Mouse (Mus musculus) B cell, adult 2 months (primary cell): Measurements from ENCODE around the gene Btbd35f27.
"Not testable (repeated sequence)": the region's sequence is repeated elsewhere in the genome, so short reads cannot be mapped to it uniquely, and the experiment has no call there.

ENCODE experiments used
- DNase-seq, 2 experiments: peaks; one replicate each; pipeline ENCODE4 v3.0.0; 2022

Btbd35f27 gene

DNA sequence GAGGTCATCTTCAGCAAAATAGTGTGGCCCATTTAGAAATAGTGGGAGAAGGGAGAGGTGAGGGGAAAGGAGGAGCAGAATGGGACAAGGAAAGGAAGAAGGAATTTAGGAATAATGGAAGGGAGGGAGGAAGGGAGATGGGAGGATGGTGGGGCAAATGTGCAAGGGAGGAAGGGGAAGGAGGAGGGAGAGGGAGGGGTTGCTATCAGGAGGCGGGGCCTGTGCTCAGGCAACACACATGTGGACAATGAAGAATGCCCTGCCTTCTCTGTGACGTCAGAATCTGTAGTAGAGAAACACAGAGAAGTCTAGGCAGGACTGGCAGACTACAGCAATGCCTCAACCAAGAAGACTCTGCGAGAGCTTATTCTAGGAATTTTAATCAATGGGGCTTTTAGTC, at the start of gene Btbd35f27:
Gene Btbd35f27, plus strand, starts transcription at position 301 of the 400 bp plus-strand sequence.
- DNase-seq, result not testable (repeated sequence)
